Mouse (Mus musculus): Measurements from ENCODE around the gene Atg14. TPM values are rescaled to one million over a fixed set of nuclear protein-coding genes. Genes with fewer than 3 reads are reported as not detected.

The Atg14 gene
- polyA plus RNA-seq, 1 experiment from 2014 or later, result 19.1 TPM

DNA sequence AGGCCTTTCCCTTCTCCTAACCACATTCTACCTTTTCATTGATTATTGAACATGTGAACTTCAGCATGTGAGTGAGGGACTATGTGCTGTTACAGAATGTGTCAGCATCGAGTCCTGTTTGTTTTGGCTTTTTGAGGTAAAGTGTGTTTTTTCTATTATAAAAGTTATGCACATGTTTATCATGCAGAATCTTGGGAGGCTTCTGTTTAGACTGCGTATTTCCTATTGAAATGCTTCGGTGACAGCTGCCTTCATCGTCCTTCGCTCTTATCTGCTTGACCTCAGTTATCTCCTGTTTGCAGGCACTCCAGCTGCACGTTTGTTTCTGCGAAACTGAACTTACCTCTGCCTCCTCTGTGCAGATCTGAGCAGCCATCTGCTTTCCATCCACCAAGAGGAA lies 48.1 kb downstream of the Atg14 start:
- Histone ChIP-seq H3K4me1 (no peaks in the 10 kb centered on the region), H3K9me3 (no peaks in the 10 kb centered on the region), H3K4me2 (no peak overlapping the region), H3K27ac (no peak overlapping the region), H3K9ac (no peak overlapping the region), H3K27me3 (no peaks in the 10 kb centered on the region), H3K36me3 (no peaks in the 10 kb centered on the region; the same call in 1 of the 2 replicates), H3K4me3 (no peak overlapping the region)
- WGBS, result 84% methylated on average over 7 of the region's 7 CpGs
- no peak for ATAC-seq (ENCODE audit: insufficient number of reproducible peaks, insufficient read depth, low FRiP score, low TSS enrichment, low read depth)

GRCm38 (mm10) chr14:47521609-47522008 lies 48.8 kb downstream of the Atg14 start:
- H3K27ac ChIP-seq, result no peak overlapping the region

DNA sequence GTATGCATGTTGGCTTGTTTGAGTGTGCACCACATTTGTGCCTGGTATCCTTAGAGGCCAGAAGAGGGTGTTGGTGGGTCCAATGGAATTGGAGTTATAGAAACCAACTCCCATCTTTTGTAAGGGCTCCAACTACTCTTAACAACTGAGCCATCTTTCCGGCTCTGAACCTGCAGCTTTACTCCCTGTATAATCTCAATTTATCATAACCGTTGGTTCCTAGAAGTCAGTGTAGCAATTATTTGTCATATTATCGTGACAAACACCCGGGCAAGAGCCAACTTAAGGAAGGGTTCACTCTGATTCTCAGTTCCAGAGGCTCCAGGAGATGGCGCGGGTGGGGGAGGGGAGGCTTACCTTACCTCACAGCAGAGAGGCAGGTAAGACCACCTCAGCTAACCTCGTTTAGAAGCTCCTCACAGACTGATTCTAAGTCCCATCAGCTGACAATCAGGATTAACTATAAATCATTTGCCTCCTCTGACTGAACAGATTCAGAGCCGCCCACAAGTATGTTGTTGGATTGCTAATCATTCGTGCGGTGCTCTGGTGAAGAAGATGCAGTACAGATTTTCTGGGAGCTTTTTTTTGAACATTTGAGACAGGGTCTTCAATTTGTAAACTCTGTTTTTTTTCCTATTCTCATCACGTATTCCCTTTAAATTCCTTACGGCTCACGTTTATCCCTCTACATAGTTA lies 49.5 kb downstream of the Atg14 start:
- WGBS, result 78% methylated on average over 13 of the region's 13 CpGs

More at GRCm38 (mm10) chr14:47521609-47522008, 48.8 kb downstream of the Atg14 start:
- Histone ChIP-seq H3K9ac (no peak overlapping the region), H3K36me3 (no peaks in the 10 kb centered on the region), H3K4me1 (no peaks in the 10 kb centered on the region), H3K27me3 (no peaks in the 10 kb centered on the region), H3K9me3 (no peaks in the 10 kb centered on the region), H3K4me2 (no peak overlapping the region), H3K4me3 (no peak overlapping the region)
- 82% methylated on average over 1 of the region's 1 CpGs for WGBS
- ATAC-seq (ENCODE audit: insufficient number of reproducible peaks, insufficient read depth, low FRiP score, low TSS enrichment, low read depth), result no peak

DNA sequence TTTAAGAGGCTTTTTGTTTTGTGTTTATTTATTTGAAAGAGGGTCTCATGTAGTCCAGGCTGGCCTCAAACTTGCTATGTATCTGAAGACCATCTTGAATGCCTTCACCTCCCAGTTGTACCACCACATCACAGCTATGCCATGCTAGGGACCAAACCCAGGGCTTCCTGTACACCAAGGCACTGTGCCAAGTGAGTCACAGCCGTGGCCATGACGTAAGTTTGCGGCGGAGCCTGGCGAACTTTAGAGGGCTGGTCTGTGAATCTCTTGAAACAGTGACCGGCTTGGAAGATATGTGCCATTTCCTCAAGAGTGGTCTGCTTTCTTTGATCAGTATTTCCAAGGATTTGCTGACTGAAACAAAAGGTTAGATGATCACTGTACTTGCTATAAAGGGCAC lies 51.8 kb downstream of the Atg14 start:
- H3K9ac ChIP-seq, result no peak overlapping the region
- no peaks in the 10 kb centered on the region for H3K4me1 ChIP-seq
- H3K4me2 ChIP-seq, result no peak overlapping the region
- WGBS, result 94% methylated on average over 6 of the region's 6 CpGs
- H3K4me3 ChIP-seq, result no peak overlapping the region
- no peaks in the 10 kb centered on the region for H3K27me3 ChIP-seq
- ATAC-seq (ENCODE audit: insufficient number of reproducible peaks, insufficient read depth, low FRiP score, low TSS enrichment, low read depth), result no peak
- H3K9me3 ChIP-seq, result no peaks in the 10 kb centered on the region
- no peaks in the 10 kb centered on the region for H3K36me3 ChIP-seq
- no peak overlapping the region for H3K27ac ChIP-seq

More for the DNA sequence above, 49.5 kb downstream of the Atg14 start:
- ATAC-seq (ENCODE audit: insufficient number of reproducible peaks, insufficient read depth, low FRiP score, low TSS enrichment, low read depth), result no peak
- no peak overlapping the region for H3K27ac ChIP-seq
- no peaks in the 10 kb centered on the region for H3K36me3 ChIP-seq
- no peak overlapping the region for H3K4me3 ChIP-seq
- no peaks in the 10 kb centered on the region for H3K9me3 ChIP-seq
- no peak overlapping the region for H3K4me2 ChIP-seq
- H3K9ac ChIP-seq, result no peak overlapping the region
- no peaks in the 10 kb centered on the region for H3K27me3 ChIP-seq
- H3K4me1 ChIP-seq, result no peaks in the 10 kb centered on the region

DNA sequence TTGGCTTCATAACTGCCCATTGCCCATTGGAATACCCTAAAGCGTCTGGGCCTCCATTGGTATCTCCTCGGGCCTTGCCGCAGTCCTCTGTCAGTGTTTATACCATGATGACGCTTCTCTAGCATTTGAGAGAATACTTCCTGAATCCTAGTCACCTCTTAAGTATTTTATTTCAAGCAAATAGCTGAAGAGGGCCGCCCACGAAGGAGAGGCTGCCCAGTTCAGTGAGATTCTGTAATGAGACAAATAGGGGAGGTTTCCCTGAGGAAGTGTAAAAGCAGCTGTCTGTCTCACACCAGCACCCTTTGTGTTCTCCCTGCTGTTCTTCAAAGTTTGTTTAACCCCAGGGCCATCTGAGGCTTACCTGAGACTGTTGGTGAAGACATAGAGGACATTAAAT lies 53.7 kb downstream of the Atg14 start:
- Histone ChIP-seq H3K4me2 (no peak overlapping the region), H3K27ac (no peak overlapping the region), H3K36me3 (no peaks in the 10 kb centered on the region), H3K4me1 (no peaks in the 10 kb centered on the region), H3K4me3 (no peak overlapping the region), H3K9me3 (no peaks in the 10 kb centered on the region), H3K9ac (no peak overlapping the region), H3K27me3 (no peaks in the 10 kb centered on the region)
- WGBS, result 84% methylated on average over 6 of the region's 6 CpGs
- ATAC-seq (ENCODE audit: insufficient number of reproducible peaks, insufficient read depth, low FRiP score, low TSS enrichment, low read depth), result no peak

DNA sequence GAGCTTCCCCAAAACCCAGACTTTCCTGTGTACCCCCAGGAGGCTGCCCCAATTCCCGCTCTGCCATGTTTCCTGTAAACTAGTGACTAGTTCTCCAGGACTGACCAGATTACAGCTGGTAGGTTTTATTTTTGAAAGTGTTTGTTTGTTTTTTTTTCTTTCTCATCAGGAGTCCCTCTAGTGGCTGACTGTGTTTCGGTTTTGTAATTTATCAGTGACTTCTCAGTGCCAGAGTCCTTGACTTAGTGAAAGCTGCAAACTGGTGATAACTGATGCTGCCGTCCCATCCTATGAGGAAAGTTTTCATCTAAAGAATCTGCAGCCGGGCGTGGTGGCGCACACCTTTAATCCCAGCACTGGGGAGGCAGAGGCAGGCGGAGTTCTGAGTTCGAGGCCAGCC lies 54.8 kb downstream of the Atg14 start:
- Histone ChIP-seq H3K36me3 (no peaks in the 10 kb centered on the region), H3K9ac (no peak overlapping the region), H3K4me2 (no peak overlapping the region), H3K4me3 (no peak overlapping the region), H3K4me1 (no peaks in the 10 kb centered on the region), H3K9me3 (no peaks in the 10 kb centered on the region), H3K27ac (no peak overlapping the region), H3K27me3 (no peaks in the 10 kb centered on the region)
- 86% methylated on average over 8 of the region's 8 CpGs for WGBS
- no peak for ATAC-seq (ENCODE audit: insufficient number of reproducible peaks, insufficient read depth, low FRiP score, low TSS enrichment, low read depth)

- Histone ChIP-seq H3K9me3 (no peaks in the 10 kb centered on the region), H3K4me3 (no peak overlapping the region), H3K27me3 (no peaks in the 10 kb centered on the region), H3K27ac (no peak overlapping the region), H3K4me2 (no peak overlapping the region), H3K4me1 (no peaks in the 10 kb centered on the region), H3K36me3 (no peaks in the 10 kb centered on the region), H3K9ac (no peak overlapping the region)
- 59% methylated on average over 7 of the region's 7 CpGs for WGBS
- ATAC-seq (ENCODE audit: insufficient number of reproducible peaks, insufficient read depth, low FRiP score, low TSS enrichment, low read depth), result no peak
These were observed 55.5 kb downstream of the Atg14 start for GRCm38 (mm10) chr14:47514816-47515453.

DNA sequence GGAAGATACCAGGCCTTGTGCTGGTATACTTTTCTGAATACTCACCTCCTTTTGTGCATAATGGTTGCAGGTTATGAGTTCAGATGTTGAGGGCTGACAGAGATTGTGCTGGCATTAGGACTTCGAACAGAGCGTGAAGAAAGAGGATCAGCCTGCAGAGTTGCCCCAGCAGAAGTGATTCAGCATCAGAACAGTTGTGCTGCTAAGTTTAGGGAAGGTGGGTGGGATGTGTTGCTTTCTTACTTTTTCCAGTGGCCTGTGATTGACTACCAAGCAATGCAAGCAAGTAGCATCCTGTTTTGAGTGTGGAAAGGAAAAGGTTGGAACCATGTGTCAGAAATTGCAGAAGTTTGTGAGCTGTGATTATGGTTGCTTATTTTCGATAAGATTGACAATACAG lies 56.8 kb downstream of the Atg14 start:
- Histone ChIP-seq H3K4me1 (no peaks in the 10 kb centered on the region), H3K9ac (no peak overlapping the region), H3K4me3 (no peak overlapping the region), H3K36me3 (no peaks in the 10 kb centered on the region), H3K9me3 (no peaks in the 10 kb centered on the region), H3K27ac (no peak overlapping the region), H3K27me3 (no peaks in the 10 kb centered on the region), H3K4me2 (no peak overlapping the region)
- no peak for ATAC-seq (ENCODE audit: insufficient number of reproducible peaks, insufficient read depth, low FRiP score, low TSS enrichment, low read depth)
- WGBS, result 89% methylated on average over 3 of the region's 3 CpGs

DNA sequence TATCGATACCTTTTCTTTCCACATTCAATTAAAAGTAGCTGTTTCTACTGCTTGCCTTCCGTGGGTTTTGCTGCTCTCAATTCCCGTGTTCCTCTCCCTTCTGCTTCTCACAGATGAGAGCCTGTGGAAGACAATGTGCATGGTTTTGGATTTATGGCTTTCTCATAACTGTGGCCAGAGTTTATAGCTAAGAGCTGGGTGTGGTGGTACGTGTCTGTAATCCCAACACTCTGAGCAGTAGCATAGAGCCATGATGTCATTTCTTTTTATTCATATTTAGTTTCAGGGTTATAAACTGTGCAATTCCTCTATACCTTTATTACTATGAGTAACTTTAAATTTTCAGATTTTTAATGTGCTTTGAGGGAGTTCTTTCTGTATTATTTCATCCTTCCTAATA lies 60.2 kb downstream of the Atg14 start:
- Histone ChIP-seq H3K9me3 (no peaks in the 10 kb centered on the region), H3K4me3 (no peak overlapping the region), H3K4me2 (no peak overlapping the region), H3K36me3 (no peaks in the 10 kb centered on the region), H3K27me3 (no peaks in the 10 kb centered on the region), H3K27ac (no peak overlapping the region), H3K4me1 (no peaks in the 10 kb centered on the region), H3K9ac (no peak overlapping the region)
- 83% methylated on average over 4 of the region's 4 CpGs for WGBS
- no peak for ATAC-seq (ENCODE audit: insufficient number of reproducible peaks, insufficient read depth, low FRiP score, low TSS enrichment, low read depth)

- ATAC-seq (ENCODE audit: insufficient number of reproducible peaks, insufficient read depth, low FRiP score, low TSS enrichment, low read depth), result no peak
- Histone ChIP-seq H3K27me3 (no peaks in the 10 kb centered on the region), H3K9me3 (no peaks in the 10 kb centered on the region), H3K4me3 (no peak overlapping the region), H3K4me2 (no peak overlapping the region), H3K27ac (no peak overlapping the region), H3K36me3 (0 out of 2 replicates have a peak, but pooled peaks cover 4% of the 10 kb centered on the region), H3K4me1 (no peaks in the 10 kb centered on the region), H3K9ac (no peak overlapping the region)
These were observed 62.4 kb downstream of the Atg14 start for GRCm38 (mm10) chr14:47508035-47508434.

DNA sequence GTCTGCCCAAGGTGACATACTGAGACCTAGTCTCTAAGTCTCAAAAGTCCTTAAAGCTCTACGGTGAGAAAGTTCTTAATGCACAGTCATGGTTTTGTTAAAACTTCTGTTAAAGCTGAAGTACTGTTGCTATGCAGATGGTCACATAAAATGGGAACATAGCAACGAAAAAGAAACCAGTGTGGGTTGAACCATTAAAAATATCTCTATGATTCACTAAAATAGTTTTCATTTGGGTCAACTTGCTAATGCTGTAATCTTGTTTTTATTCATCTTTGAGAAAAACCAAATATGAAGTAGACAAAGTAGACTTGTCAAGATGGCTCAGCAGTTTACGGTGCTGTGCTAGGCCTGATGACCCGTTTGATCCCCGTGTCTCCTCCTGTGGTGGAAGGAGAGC lies 63.8 kb downstream of the Atg14 start:
- H3K4me3 ChIP-seq, result no peak overlapping the region
- 96% methylated on average over 5 of the region's 5 CpGs for WGBS
- no peaks in the 10 kb centered on the region for H3K4me1 ChIP-seq
- no peak overlapping the region for H3K4me2 ChIP-seq
- H3K27ac ChIP-seq, result no peak overlapping the region
- H3K9me3 ChIP-seq, result no peaks in the 10 kb centered on the region
- H3K36me3 ChIP-seq, result 0 out of 2 replicates have a peak, but pooled peaks cover 4% of the 10 kb centered on the region
- no peak for ATAC-seq (ENCODE audit: insufficient number of reproducible peaks, insufficient read depth, low FRiP score, low TSS enrichment, low read depth)
- no peak overlapping the region for H3K9ac ChIP-seq
- H3K27me3 ChIP-seq, result no peaks in the 10 kb centered on the region

DNA sequence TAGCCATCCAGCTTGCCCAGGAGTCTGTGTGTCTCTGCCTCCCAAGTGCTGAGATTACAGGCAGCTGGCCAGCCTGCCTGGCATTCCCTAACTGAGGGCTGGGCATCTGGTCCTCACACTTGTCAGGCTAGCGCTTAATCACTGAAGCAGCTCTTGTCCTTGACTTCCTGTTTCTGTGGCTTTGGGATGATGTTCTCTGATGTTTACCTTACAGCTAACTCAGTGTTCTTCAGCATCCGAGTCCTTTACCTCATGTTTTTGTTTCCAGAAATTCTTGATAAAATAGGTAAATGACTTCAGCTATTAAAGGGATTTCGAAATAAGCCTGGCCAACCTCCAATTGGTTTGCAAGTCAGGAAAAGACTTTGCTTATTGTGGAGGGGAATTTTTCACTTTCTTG lies 66.4 kb downstream of the Atg14 start:
- Histone ChIP-seq H3K27ac (no peak overlapping the region), H3K4me2 (no peak overlapping the region), H3K36me3 (0 out of 2 replicates have a peak, but pooled peaks cover 4% of the 10 kb centered on the region), H3K9me3 (no peaks in the 10 kb centered on the region), H3K4me1 (no peaks in the 10 kb centered on the region), H3K4me3 (no peak overlapping the region), H3K27me3 (no peaks in the 10 kb centered on the region), H3K9ac (no peak overlapping the region)
- ATAC-seq (ENCODE audit: insufficient number of reproducible peaks, insufficient read depth, low FRiP score, low TSS enrichment, low read depth), result no peak
- 88% methylated on average over 3 of the region's 3 CpGs for WGBS
